Mouse (Mus musculus) embryonic facial prominence, embryonic 11.5 days (tissue): ENCODE measurements at regions not wholly inside any gene's neighbourhood (a gene's known extent, or its start where the extent isn't known, plus 50 kb on each side); places are given as distances from the start of the nearest gene placed in this dataset.

Experiments used
- ATAC-seq: fragments of 200-750 bp; cut with Nextera tagmentation; replicated peaks from 2 replicates; pipeline ENCODE4 v1.8.0; 2017; ENCODE audit warnings: low read depth; ENCODE audit not compliant: insufficient number of reproducible peaks, low FRiP score, low TSS enrichment
- DNase-seq: peaks from one replicate; pipeline ENCODE4 v3.0.0-alpha.2; 2015; ENCODE audit warnings: low spot score
- H3K27ac ChIP-seq: fragments of 300-500 bp; sonication (generic); replicated peaks from 2 replicates; pipeline ENCODE4 v1.5.1; 2014; ENCODE audit warnings: mild to moderate bottlenecking, low read depth, low read length, control low read depth
- H3K27me3 ChIP-seq: fragments of 300-500 bp; sonication (generic); 2 replicates; pipeline ENCODE4 v1.6.1; 2014; ENCODE audit warnings: mild to moderate bottlenecking, low read length, moderate library complexity, mixed read lengths; ENCODE audit not compliant: control insufficient read depth, insufficient read depth
- H3K36me3 ChIP-seq: fragments of 300-500 bp; sonication (generic); replicated peaks from 2 replicates; pipeline ENCODE4 v1.6.1; 2014; ENCODE audit warnings: low read depth, mild to moderate bottlenecking, low read length, moderate library complexity, mixed read lengths; ENCODE audit not compliant: control insufficient read depth, insufficient read depth
- H3K4me1 ChIP-seq: fragments of 300-500 bp; sonication (generic); 2 replicates; pipeline ENCODE4 v1.6.1; 2014; ENCODE audit warnings: low read length, mixed read lengths; ENCODE audit not compliant: control insufficient read depth, insufficient read depth
- H3K4me2 ChIP-seq: fragments of 300-500 bp; sonication (generic); 2 replicates; pipeline ENCODE4 v1.6.1; 2014; ENCODE audit warnings: low read depth, mild to moderate bottlenecking, control low read depth, low read length, moderate library complexity
- H3K4me3 ChIP-seq: fragments of 300-500 bp; sonication (generic); 2 replicates; pipeline ENCODE4 v1.5.1; 2014; ENCODE audit warnings: low read depth, low read length, control low read depth
- H3K9ac ChIP-seq: fragments of 300-500 bp; sonication (generic); replicated peaks from 2 replicates; pipeline ENCODE4 v1.6.1; 2014; ENCODE audit warnings: mild to moderate bottlenecking, control low read depth, low read length
- H3K9me3 ChIP-seq: fragments of 300-500 bp; sonication (generic); replicated peaks from 2 replicates; pipeline ENCODE4 v1.6.1; 2016; ENCODE audit warnings: mild to moderate bottlenecking, low read length, inconsistent platforms, mixed read lengths; ENCODE audit not compliant: control insufficient read depth
- WGBS: fragments of 180-500 bp; shearing (Covaris S2); extraction: QIAGEN DNeasy Blood & Tissue Kit; methylation state at CpG from one replicate; pipeline ENCODE4 v1.1.7; 2014; 5-methylcytosine and 5-hydroxymethylcytosine counted together

- no peak for ATAC-seq
- WGBS, result 77% methylated on average over 8 of the region's 8 CpGs
- H3K4me2 ChIP-seq, result no peak overlapping the region
- H3K9ac ChIP-seq, result no peak overlapping the region
- no peaks in the 10 kb centered on the region for H3K36me3 ChIP-seq
- H3K4me3 ChIP-seq, result no peak overlapping the region
- no peak overlapping the region for H3K27ac ChIP-seq
- no peak for DNase-seq
- H3K4me1 ChIP-seq, result no peaks in the 10 kb centered on the region
- no peaks in the 10 kb centered on the region for H3K27me3 ChIP-seq
- no peaks in the 10 kb centered on the region for H3K9me3 ChIP-seq
Observed at GRCm38 (mm10) chr9:69705942-69706341, 54.8 kb downstream of the Foxb1 start.

DNA sequence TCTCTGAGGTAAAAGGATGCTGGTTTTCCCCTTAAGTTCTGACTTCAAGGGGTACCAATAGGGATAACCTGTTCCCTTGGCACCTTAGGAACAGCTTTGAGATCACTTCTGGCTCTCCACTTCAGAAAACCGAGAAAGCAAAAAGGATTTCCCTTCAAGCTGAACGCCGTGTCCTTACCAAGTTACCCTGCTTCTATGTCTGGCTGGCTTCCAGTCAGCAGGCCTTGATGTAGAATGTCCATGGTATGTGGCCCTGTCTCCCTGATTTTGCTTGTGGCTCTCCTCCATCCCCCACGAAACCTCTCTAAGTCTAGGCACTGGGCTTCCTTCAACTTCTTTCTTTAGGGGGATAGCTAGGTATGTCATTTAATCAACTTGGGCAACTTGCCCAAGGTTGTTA, 55.7 kb downstream of the Foxb1 start:
- DNase-seq, result no peak
- 86% methylated on average over 4 of the region's 4 CpGs for WGBS
- H3K27ac ChIP-seq, result no peak overlapping the region
- H3K36me3 ChIP-seq, result no peaks in the 10 kb centered on the region
- no peaks in the 10 kb centered on the region for H3K9me3 ChIP-seq
- H3K4me1 ChIP-seq, result no peaks in the 10 kb centered on the region
- no peaks in the 10 kb centered on the region for H3K27me3 ChIP-seq
- H3K4me3 ChIP-seq, result no peak overlapping the region
- H3K4me2 ChIP-seq, result no peak overlapping the region
- H3K9ac ChIP-seq, result no peak overlapping the region
- no peak for ATAC-seq

DNA sequence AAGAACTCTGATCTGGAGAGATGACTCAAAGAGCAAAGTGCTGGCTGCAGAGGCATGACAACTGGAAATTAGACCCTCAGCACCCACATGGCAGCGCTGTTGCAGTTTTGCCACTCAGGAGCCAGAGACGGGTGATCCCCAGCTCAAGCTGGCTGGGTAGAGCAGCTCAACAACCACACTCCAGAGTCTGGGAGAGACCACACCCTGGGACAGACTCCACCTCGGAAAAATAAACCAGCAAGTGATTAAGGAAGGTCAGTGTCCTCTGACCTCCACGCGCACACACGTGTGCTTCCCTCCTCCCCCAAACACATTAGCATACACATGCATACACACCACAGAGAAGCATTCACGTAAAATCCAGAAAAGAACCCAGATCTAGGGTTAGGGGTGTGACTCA, 57.0 kb downstream of the Foxb1 start:
- 62% methylated on average over 7 of the region's 7 CpGs for WGBS
- no peaks in the 10 kb centered on the region for H3K9me3 ChIP-seq
- H3K4me1 ChIP-seq, result no peaks in the 10 kb centered on the region
- H3K4me3 ChIP-seq, result no peak overlapping the region
- no peaks in the 10 kb centered on the region for H3K27me3 ChIP-seq
- ATAC-seq (no peak), DNase-seq (no peak)
- no peak overlapping the region for H3K27ac ChIP-seq
- H3K36me3 ChIP-seq, result no peaks in the 10 kb centered on the region
- no peak overlapping the region for H3K4me2 ChIP-seq
- H3K9ac ChIP-seq, result no peak overlapping the region

GRCm38 (mm10) chr9:69702156-69702928, 58.4 kb downstream of the Foxb1 start:
- H3K9me3 ChIP-seq, result no peaks in the 10 kb centered on the region
- H3K27ac ChIP-seq, result no peak overlapping the region
- H3K36me3 ChIP-seq, result no peaks in the 10 kb centered on the region
- H3K4me3 ChIP-seq, result no peak overlapping the region
- no peak for ATAC-seq
- 81% methylated on average over 8 of the region's 8 CpGs for WGBS
- no peak for DNase-seq
- no peaks in the 10 kb centered on the region for H3K4me1 ChIP-seq
- no peaks in the 10 kb centered on the region for H3K27me3 ChIP-seq
- H3K4me2 ChIP-seq, result no peak overlapping the region
- no peak overlapping the region for H3K9ac ChIP-seq

DNA sequence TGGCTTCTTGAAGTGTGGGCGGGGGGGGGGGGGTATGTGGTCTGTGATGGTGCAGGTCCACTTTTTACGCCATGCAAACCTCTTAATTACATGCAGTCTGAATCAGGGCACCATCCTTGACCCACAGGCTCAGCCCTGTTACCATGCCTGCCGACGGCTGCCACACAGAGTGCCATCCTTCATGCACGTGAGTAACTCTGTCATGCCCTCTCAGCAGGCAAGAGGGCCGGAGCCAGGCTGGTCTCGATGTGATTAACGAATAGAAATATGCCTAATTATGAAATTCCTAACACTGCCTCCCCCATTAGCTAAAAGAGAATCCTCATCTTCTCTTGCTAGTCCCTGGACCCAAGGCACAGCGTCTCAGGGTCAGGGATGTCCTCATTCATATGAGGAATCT, 60.0 kb downstream of the Foxb1 start:
- H3K27ac ChIP-seq, result no peak overlapping the region

GRCm38 (mm10) chr9:69691756-69692155, 69.0 kb downstream of the Foxb1 start:
- ATAC-seq (no peak), DNase-seq (no peak)
- 81% methylated on average over 3 of the region's 3 CpGs for WGBS
- no peaks in the 10 kb centered on the region for H3K9me3 ChIP-seq
- H3K27me3 ChIP-seq, result no peaks in the 10 kb centered on the region
- no peak overlapping the region for H3K4me2 ChIP-seq
- H3K9ac ChIP-seq, result no peak overlapping the region
- no peak overlapping the region for H3K4me3 ChIP-seq
- no peak overlapping the region for H3K27ac ChIP-seq
- no peaks in the 10 kb centered on the region for H3K36me3 ChIP-seq
- H3K4me1 ChIP-seq, result no peaks in the 10 kb centered on the region

More for the DNA sequence above, 60.0 kb downstream of the Foxb1 start:
- Histone ChIP-seq H3K4me3 (no peak overlapping the region), H3K27me3 (no peaks in the 10 kb centered on the region), H3K9ac (no peak overlapping the region), H3K4me2 (no peak overlapping the region), H3K9me3 (no peaks in the 10 kb centered on the region), H3K36me3 (no peaks in the 10 kb centered on the region), H3K4me1 (no peaks in the 10 kb centered on the region)
- DNase-seq (no peak), ATAC-seq (no peak)
- WGBS, result 86% methylated on average over 8 of the region's 9 CpGs

- Histone ChIP-seq H3K27ac (no peak overlapping the region), H3K9ac (no peak overlapping the region), H3K4me2 (no peak overlapping the region), H3K9me3 (no peaks in the 10 kb centered on the region), H3K4me3 (no peak overlapping the region), H3K4me1 (no peaks in the 10 kb centered on the region), H3K36me3 (no peaks in the 10 kb centered on the region), H3K27me3 (no peaks in the 10 kb centered on the region)
- WGBS, result 52% methylated on average over 12 of the region's 12 CpGs
- DNase-seq (no peak), ATAC-seq (no peak)
Observed at GRCm38 (mm10) chr9:69687349-69688123, 73.2 kb downstream of the Foxb1 start.

- WGBS, result 80% methylated on average over 4 of the region's 4 CpGs
- H3K4me2 ChIP-seq, result no peak overlapping the region
Observed at GRCm38 (mm10) chr9:69686766-69687165, 74.0 kb downstream of the Foxb1 start.

More at GRCm38 (mm10) chr9:69686766-69687165, 74.0 kb downstream of the Foxb1 start:
- no peak for ATAC-seq
- no peaks in the 10 kb centered on the region for H3K9me3 ChIP-seq
- no peaks in the 10 kb centered on the region for H3K4me1 ChIP-seq
- DNase-seq, result no peak
- no peak overlapping the region for H3K9ac ChIP-seq
- H3K4me3 ChIP-seq, result no peak overlapping the region
- H3K36me3 ChIP-seq, result no peaks in the 10 kb centered on the region
- H3K27ac ChIP-seq, result no peak overlapping the region
- no peaks in the 10 kb centered on the region for H3K27me3 ChIP-seq
